Mouse (Mus musculus) kidney, postnatal 14 days (tissue): ENCODE data around the gene Picalm.

Experiments
- DNase-seq: peaks from one replicate; pipeline ENCODE4 v3.0.0; 2022; ENCODE audit warnings: mixed read lengths

Gene Picalm

GRCm38 (mm10) chr7:90129732-90130392 is at the start of gene Picalm:
Gene Picalm, plus strand, starts transcription at chr7:90130213.
- peak; percentile 98 for DNase-seq

- no peak for DNase-seq
Observed at GRCm38 (mm10) chr7:90083799-90084198, 46.2 kb upstream of the Picalm start.

- no peak for DNase-seq
Observed at GRCm38 (mm10) chr7:90084531-90084930, 45.5 kb upstream of the Picalm start.

- DNase-seq = no peak
Observed at GRCm38 (mm10) chr7:90085713-90086112, 44.3 kb upstream of the Picalm start.

GRCm38 (mm10) chr7:90086821-90087220 is 43.2 kb upstream of the Picalm start:
- no peak for DNase-seq

- DNase-seq = no peak
Observed at GRCm38 (mm10) chr7:90090996-90091395, 39.0 kb upstream of the Picalm start.

- peak; percentile 43 for DNase-seq
Observed at GRCm38 (mm10) chr7:90091756-90092155, 38.3 kb upstream of the Picalm start.

GRCm38 (mm10) chr7:90092452-90093450 is 37.3 kb upstream of the Picalm start:
- DNase-seq = peak; percentile 48

GRCm38 (mm10) chr7:90095097-90095496 is 34.9 kb upstream of the Picalm start:
- no peak for DNase-seq

- DNase-seq = no peak
Observed at GRCm38 (mm10) chr7:90095766-90096372, 34.1 kb upstream of the Picalm start.

- DNase-seq = no peak
Observed at GRCm38 (mm10) chr7:90096609-90097008, 33.4 kb upstream of the Picalm start.

GRCm38 (mm10) chr7:90098253-90098652 is 31.8 kb upstream of the Picalm start:
- no peak for DNase-seq

GRCm38 (mm10) chr7:90099248-90099647 is 30.8 kb upstream of the Picalm start:
- no peak for DNase-seq

GRCm38 (mm10) chr7:90100614-90101160 is 29.3 kb upstream of the Picalm start:
- DNase-seq = no peak

- DNase-seq = no peak
Observed at GRCm38 (mm10) chr7:90116100-90116499, 13.9 kb upstream of the Picalm start.

GRCm38 (mm10) chr7:90120106-90120505 is 9.9 kb upstream of the Picalm start:
- no peak for DNase-seq

GRCm38 (mm10) chr7:90124991-90125390 is 5.0 kb upstream of the Picalm start:
- peak; percentile 40 for DNase-seq

GRCm38 (mm10) chr7:90128631-90129200 is 1.3 kb upstream of the Picalm start:
- DNase-seq = no peak

GRCm38 (mm10) chr7:90129271-90129731 is 712 bp upstream of the Picalm start:
- DNase-seq = peak; percentile 68

- peak; percentile 21 for DNase-seq
Observed at GRCm38 (mm10) chr7:90130501-90131375, 725 bp downstream of the Picalm start.

GRCm38 (mm10) chr7:90131376-90131651 is 1.3 kb downstream of the Picalm start:
- no peak for DNase-seq

GRCm38 (mm10) chr7:90131831-90132241 is 1.8 kb downstream of the Picalm start:
- peak; percentile 74 for DNase-seq
